8 mouse cellular contexts compared by ENCODE assay signal in genomic region chr14:21981462-21981861, GRCm38 (mm10). TPM values are rescaled to one million over a fixed set of nuclear protein-coding genes. Genes with fewer than 3 reads are reported as not detected.
DNase-seq lines count a peak whose midpoint lies in the region; ATAC-seq and TF ChIP-seq lines count a peak whose summit lies in the region.

No protein-coding gene starts in this region.

- H3K9ac ChIP-seq in embryonic facial prominence, embryonic 14.5 days (ENCODE audit: low read depth, low read length): peak overlapping the region; percentile 54; the same call in 1 of the 2 replicates
- no peak overlapping the region; the same call in 1 of the 2 replicates for H3K9ac ChIP-seq in heart, embryonic 12.5 days
- no peak overlapping the region for H3K9ac ChIP-seq in kidney, embryonic 15.5 days
- no peak overlapping the region for H3K9ac ChIP-seq in liver, embryonic 13.5 days

- no peaks in the 10 kb centered on the region; the same call in 1 of the 2 replicates for H3K9me3 ChIP-seq in embryonic facial prominence, embryonic 14.5 days (ENCODE audit: control insufficient read depth, low read length)
- no peaks in the 10 kb centered on the region for H3K9me3 ChIP-seq in heart, embryonic 12.5 days (replicated peaks)
- H3K9me3 ChIP-seq in kidney, embryonic 15.5 days (replicated peaks): no peaks in the 10 kb centered on the region
- H3K9me3 ChIP-seq in liver, embryonic 13.5 days (replicated peaks): no peaks in the 10 kb centered on the region

- ATAC-seq in embryonic facial prominence, embryonic 14.5 days (ENCODE audit: low read depth): peak; percentile 85
- peak; percentile 68 for ATAC-seq in heart, embryonic 12.5 days (ENCODE audit: insufficient number of reproducible peaks, low FRiP score)
- ATAC-seq in kidney, embryonic 15.5 days (replicated peaks; ENCODE audit: low FRiP score): peak; percentile 90
- ATAC-seq in liver, embryonic 13.5 days (ENCODE audit: low read depth): peak; percentile 30

- H3K4me2 ChIP-seq in embryonic facial prominence, embryonic 14.5 days (ENCODE audit: low read depth, low read length): peak overlapping the region; percentile 81
- H3K4me2 ChIP-seq in heart, embryonic 12.5 days: peak overlapping the region; percentile 85
- H3K4me2 ChIP-seq in kidney, embryonic 15.5 days: peak overlapping the region; percentile 67
- no peak overlapping the region; the same call in 1 of the 2 replicates for H3K4me2 ChIP-seq in liver, embryonic 13.5 days

- no peak overlapping the region for H3K27ac ChIP-seq in cerebellum, adult 2 months (ENCODE audit: insufficient read depth, low read length)
- H3K27ac ChIP-seq in embryonic facial prominence, embryonic 14.5 days (replicated peaks; ENCODE audit: low read depth, low read length): peak overlapping the region; percentile 86; the same call in 1 of the 2 replicates
- no peak overlapping the region for H3K27ac ChIP-seq in heart, embryonic 12.5 days (ENCODE audit: poor library complexity, severe bottlenecking)
- H3K27ac ChIP-seq in kidney, embryonic 15.5 days: peak overlapping the region; percentile 94
- no peak overlapping the region for H3K27ac ChIP-seq in liver, embryonic 13.5 days

- peaks cover 34% of the 10 kb centered on the region for H3K36me3 ChIP-seq in embryonic facial prominence, embryonic 14.5 days (ENCODE audit: control insufficient read depth, insufficient read depth, low read length)
- no peaks in the 10 kb centered on the region for H3K36me3 ChIP-seq in heart, embryonic 12.5 days
- H3K36me3 ChIP-seq in kidney, embryonic 15.5 days: peaks cover 13% of the 10 kb centered on the region
- H3K36me3 ChIP-seq in liver, embryonic 13.5 days: no peaks in the 10 kb centered on the region

- peak; percentile 36 to 60 for DNase-seq in cerebellum, adult 2 months
- DNase-seq in cerebellum, adult 9-10 months: no peak
- peak; percentile 93 for DNase-seq in embryonic facial prominence, embryonic 14.5 days (ENCODE audit: low spot score)
- DNase-seq in liver, embryonic 13.5 days: no peak
- DNase-seq in neural tube, embryonic 10.5 days (ENCODE audit: extremely low spot score, low spot score): peak; percentile 91
- DNase-seq in thymus, postnatal 0 days (ENCODE audit: low spot score): peak; percentile 47

- TF ChIP-seq POLR2A in cerebellum, adult 2 months (IDR thresholded peaks at IDR 0.05; ENCODE audit: borderline replicate concordance, insufficient read depth, low read length): no peak

- TF ChIP-seq CTCF in cerebellum, adult 2 months (IDR thresholded peaks at IDR 0.05; ENCODE audit: borderline replicate concordance, insufficient read depth, low read depth, low read length): peak; percentile 61; the same call in 1 of the 2 replicates

- 3% methylated on average over 22 of the region's 22 CpGs for WGBS in cerebellum, adult 2 months
- WGBS in embryonic facial prominence, embryonic 14.5 days: 2% methylated on average over 13 of the region's 22 CpGs
- 1% methylated on average over 22 of the region's 22 CpGs for WGBS in heart, embryonic 12.5 days
- under 1% methylated on average over 22 of the region's 22 CpGs for WGBS in kidney, embryonic 15.5 days
- WGBS in liver, embryonic 13.5 days (ENCODE audit: insufficient replicate concordance): under 1% methylated on average over 22 of the region's 22 CpGs

- no peak overlapping the region for H3K4me3 ChIP-seq in cerebellum, adult 2 months (replicated peaks; ENCODE audit: insufficient read depth, low read depth, low read length)
- H3K4me3 ChIP-seq in embryonic facial prominence, embryonic 14.5 days (ENCODE audit: low read depth, low read length): peak overlapping the region; percentile 84
- peak overlapping the region; percentile 35 for H3K4me3 ChIP-seq in heart, embryonic 12.5 days
- peak overlapping the region; percentile 25 for H3K4me3 ChIP-seq in kidney, embryonic 15.5 days (replicated peaks)
- no peak overlapping the region for H3K4me3 ChIP-seq in liver, embryonic 13.5 days (replicated peaks)

- H3K27me3 ChIP-seq in cerebellum, adult 2 months (ENCODE audit: control insufficient read depth, insufficient read depth, low read length): peaks cover 6% of the 10 kb centered on the region; the same call in 1 of the 2 replicates
- H3K27me3 ChIP-seq in embryonic facial prominence, embryonic 14.5 days (replicated peaks; ENCODE audit: control insufficient read depth, insufficient read depth, low read length): peaks cover 3% of the 10 kb centered on the region; the same call in 1 of the 2 replicates
- H3K27me3 ChIP-seq in heart, embryonic 12.5 days (replicated peaks): peaks cover 31% of the 10 kb centered on the region
- no peaks in the 10 kb centered on the region for H3K27me3 ChIP-seq in kidney, embryonic 15.5 days
- peaks cover 68% of the 10 kb centered on the region for H3K27me3 ChIP-seq in liver, embryonic 13.5 days

- no peaks in the 10 kb centered on the region; the same call in 1 of the 2 replicates for H3K4me1 ChIP-seq in cerebellum, adult 2 months (ENCODE audit: control insufficient read depth, insufficient read depth, low read length)
- peaks cover 13% of the 10 kb centered on the region; the same call in 1 of the 2 replicates for H3K4me1 ChIP-seq in embryonic facial prominence, embryonic 14.5 days (ENCODE audit: control insufficient read depth, insufficient read depth, low read length)
- peaks cover 24% of the 10 kb centered on the region for H3K4me1 ChIP-seq in heart, embryonic 12.5 days (replicated peaks)
- peaks cover 20% of the 10 kb centered on the region for H3K4me1 ChIP-seq in kidney, embryonic 15.5 days
- H3K4me1 ChIP-seq in liver, embryonic 13.5 days (replicated peaks): peaks cover 28% of the 10 kb centered on the region

RNA-seq across cellular contexts. Expression of gene Zfp503, which starts 7.9 kb away (rescaled TPM):
- 4.0 and 4.4 TPM in 2 replicates for polyA plus RNA-seq in cerebellum, adult 2 months (2012; rRNA removed)
- 10.6 and 13.6 TPM in 2 replicates for polyA plus RNA-seq in embryonic facial prominence, embryonic 14.5 days (2014; fragmentation: Nextera tagmentation; extraction: Ambion mirVana)
- polyA plus RNA-seq in heart, embryonic 12.5 days (2016; fragmentation: Nextera tagmentation; extraction: Ambion mirVana): 4.7 and 5.6 TPM in 2 replicates
- polyA plus RNA-seq in kidney, embryonic 15.5 days (2015; fragmentation: Nextera tagmentation; extraction: Ambion mirVana): 37.0 and 39.5 TPM in 2 replicates
- 0.82 and 1.4 TPM in 2 replicates for polyA plus RNA-seq in liver, embryonic 13.5 days (2015; fragmentation: Nextera tagmentation; extraction: Ambion mirVana)
- 3.0 and 3.2 TPM in 2 replicates for polyA plus RNA-seq in thymus, postnatal 0 days (2015; fragmentation: Nextera tagmentation; extraction: Ambion mirVana)

RNA-seq across cellular contexts. Expression of gene Lrmda, which starts 38.0 kb away (rescaled TPM):
- polyA plus RNA-seq in cerebellum, adult 2 months (2012; rRNA removed): 0.57 and 0.65 TPM in 2 replicates
- polyA plus RNA-seq in embryonic facial prominence, embryonic 14.5 days (2014; fragmentation: Nextera tagmentation; extraction: Ambion mirVana): 0.24 and 0.97 TPM in 2 replicates
- polyA plus RNA-seq in heart, embryonic 12.5 days (2016; fragmentation: Nextera tagmentation; extraction: Ambion mirVana): 1.0 and 1.3 TPM in 2 replicates
- 0.90 and 1.1 TPM in 2 replicates for polyA plus RNA-seq in kidney, embryonic 15.5 days (2015; fragmentation: Nextera tagmentation; extraction: Ambion mirVana)
- 0.25 and 0.27 TPM in 2 replicates for polyA plus RNA-seq in liver, embryonic 13.5 days (2015; fragmentation: Nextera tagmentation; extraction: Ambion mirVana)
- 0.21 and 0.32 TPM in 2 replicates for polyA plus RNA-seq in thymus, postnatal 0 days (2015; fragmentation: Nextera tagmentation; extraction: Ambion mirVana)

Comparison
In these comparisons a context has a peak if more than half of its experiments do, and no peak if none do; other contexts are left out.
1. DNase-seq: peak in cerebellum, adult 2 months (2 of 2), embryonic facial prominence, embryonic 14.5 days (single experiment), neural tube, embryonic 10.5 days (single experiment) and thymus, postnatal 0 days (single experiment); none in cerebellum, adult 9-10 months (single experiment) and liver, embryonic 13.5 days (single experiment).
2. H3K27ac ChIP-seq: peak in embryonic facial prominence, embryonic 14.5 days (single experiment) and kidney, embryonic 15.5 days (single experiment); none in cerebellum, adult 2 months (single experiment), heart, embryonic 12.5 days (single experiment) and liver, embryonic 13.5 days (single experiment).
3. H3K4me3 ChIP-seq: peak in embryonic facial prominence, embryonic 14.5 days (single experiment), heart, embryonic 12.5 days (single experiment) and kidney, embryonic 15.5 days (single experiment); none in cerebellum, adult 2 months (single experiment) and liver, embryonic 13.5 days (single experiment).
4. ATAC-seq: peak in every context shown above with its lines; median percentile 90 in kidney, embryonic 15.5 days; 85 in embryonic facial prominence, embryonic 14.5 days; 68 in heart, embryonic 12.5 days; 30 in liver, embryonic 13.5 days.